Mouse (Mus musculus): ENCODE measurements around the gene Fam83e. TPM values are rescaled to one million over a fixed set of nuclear protein-coding genes. Genes with fewer than 3 reads are reported as not detected.

Fam83e gene
- total and polyA plus RNA-seq, 3 experiments: 0.43 to 1.0 TPM; not detected in 1

- peak overlapping the region in 1 of 2 experiments; percentile 5; a peak in 1 of 4 replicates for H3K4me3 ChIP-seq (ENCODE audit: control insufficient read depth in 1 of 2, insufficient read depth in 1 of 2, low read depth in 2 of 2, low read length in 2 of 2)
- H3K9ac ChIP-seq (ENCODE audit: control insufficient read depth, low read depth, low read length, poor library complexity, severe bottlenecking): no peak overlapping the region
- H3K79me2 ChIP-seq (ENCODE audit: control insufficient read depth, insufficient read depth, low read length, poor library complexity): no peaks in the 10 kb centered on the region
- peaks cover 0 to 16% of the 10 kb centered on the region in 2 experiments; a peak in 2 of 4 replicates for H3K4me1 ChIP-seq (ENCODE audit: control insufficient read depth in 1 of 2, insufficient read depth in 2 of 2, low read length in 2 of 2)
- H3K36me3 ChIP-seq (ENCODE audit: control insufficient read depth in 1 of 2, insufficient read depth in 2 of 2, low read length in 2 of 2): peaks cover 0 to 8% of the 10 kb centered on the region in 2 experiments; a peak in 1 of 4 replicates
- H3K27me3 ChIP-seq (ENCODE audit: control insufficient read depth in 1 of 2, insufficient read depth in 2 of 2, low read length in 2 of 2): no peaks in the 10 kb centered on the region
- DNase-seq (ENCODE audit: low read depth, low spot score): peak; percentile 47
- no peaks in the 10 kb centered on the region for H3K9me3 ChIP-seq (replicated peaks; ENCODE audit: insufficient read depth, low read length)
- no peak overlapping the region for H3K27ac ChIP-seq (ENCODE audit: control insufficient read depth, low read depth, low read length)
- TF ChIP-seq TCF12 (IDR thresholded peaks at IDR 0.05; ENCODE audit: low read depth, low read length) (no peak), MXI1 (IDR thresholded peaks at IDR 0.05; ENCODE audit: low read depth, low read length) (no peak), ZNF384 (IDR thresholded peaks at IDR 0.05; ENCODE audit: low read depth, low read length) (no peak), ZC3H11A (IDR thresholded peaks at IDR 0.05; ENCODE audit: low read depth, low read length) (peak; percentile 23; the same call in 1 of the 2 replicates), TAL1 (IDR thresholded peaks at IDR 0.05; ENCODE audit: low read length) (no peak), NRF1 (IDR thresholded peaks at IDR 0.05; ENCODE audit: insufficient read depth, low read depth, low read length, poor library complexity, severe bottlenecking) (no peak), E2F4 (IDR thresholded peaks at IDR 0.05; ENCODE audit: borderline replicate concordance, low read depth, low read length) (no peak), SMC3 (IDR thresholded peaks at IDR 0.05; ENCODE audit: low read depth, low read length) (peak; percentile 31), POLR2A (IDR thresholded peaks at IDR 0.05; ENCODE audit: control insufficient read depth in 1 of 2, insufficient read depth in 1 of 2, low read depth in 1 of 2, low read length in 2 of 2, poor library complexity in 1 of 2) (no peak), MAFK (IDR thresholded peaks at IDR 0.05; ENCODE audit: borderline replicate concordance, low read depth, low read length) (no peak), MEF2A (IDR thresholded peaks at IDR 0.05; ENCODE audit: extremely low read depth, insufficient replicate concordance, low read depth, low read length, poor library complexity, severe bottlenecking) (no peak), JUND (IDR thresholded peaks at IDR 0.05; ENCODE audit: low read depth, low read length) (no peak), ZMIZ1 (IDR thresholded peaks at IDR 0.05; ENCODE audit: low read depth, low read length) (no peak), POLR2AphosphoS5 (IDR thresholded peaks at IDR 0.05; ENCODE audit: borderline replicate concordance, low read depth, low read length) (no peak), CHD2 (IDR thresholded peaks at IDR 0.05; ENCODE audit: low read length) (no peak), MAX (IDR thresholded peaks at IDR 0.05; ENCODE audit: low read length) (no peak), CTCF (IDR thresholded peaks at IDR 0.05 in 2 of 3, conservative IDR thresholded peaks at IDR 0.05 in 1 of 3; ENCODE audit: control insufficient read depth in 1 of 3, insufficient read depth in 1 of 3, low read depth in 2 of 3, low read length in 3 of 3, poor library complexity in 1 of 3, severe bottlenecking in 1 of 3) (peak; percentile 6 to 41 (median 35); a peak in 3 of 6 replicates), SIN3A (IDR thresholded peaks at IDR 0.05; ENCODE audit: low read length) (no peak), BHLHE40 (IDR thresholded peaks at IDR 0.05; ENCODE audit: borderline replicate concordance, low read depth, low read length) (no peak), GABPA (IDR thresholded peaks at IDR 0.05; ENCODE audit: low read depth, low read length) (no peak), USF2 (IDR thresholded peaks at IDR 0.05; ENCODE audit: borderline replicate concordance in 1 of 2, insufficient read depth in 1 of 2, low read depth in 1 of 2, low read length in 2 of 2) (no peak), TBP (IDR thresholded peaks at IDR 0.05; ENCODE audit: low read depth, low read length) (no peak), MYB (IDR thresholded peaks at IDR 0.05; ENCODE audit: low read depth, low read length) (no peak), RCOR1 (IDR thresholded peaks at IDR 0.05; ENCODE audit: low read depth, low read length) (no peak), USF1 (IDR thresholded peaks at IDR 0.05; ENCODE audit: low read depth, low read length) (no peak), HCFC1 (IDR thresholded peaks at IDR 0.05; ENCODE audit: low read depth, low read length) (no peak), ETS1 (IDR thresholded peaks at IDR 0.05; ENCODE audit: low read depth, low read length) (peak; percentile 15; the same call in 1 of the 2 replicates), RAD21 (IDR thresholded peaks at IDR 0.05; ENCODE audit: low read depth, low read length) (peak; percentile 2; the same call in 1 of the 2 replicates), POLR2AphosphoS2 (IDR thresholded peaks at IDR 0.05; ENCODE audit: low read length) (no peak), MAZ (IDR thresholded peaks at IDR 0.05; ENCODE audit: low read depth, low read length) (no peak), GATA1 (IDR thresholded peaks at IDR 0.05; ENCODE audit: low read depth, low read length) (no peak), EP300 (IDR thresholded peaks at IDR 0.05; ENCODE audit: low read depth in 1 of 2, low read length in 2 of 2) (no peak), NELFE (IDR thresholded peaks at IDR 0.05; ENCODE audit: low read depth, low read length) (no peak), ELF1 (IDR thresholded peaks at IDR 0.05; ENCODE audit: low read depth, low read length) (no peak), MYC (IDR thresholded peaks at IDR 0.05; ENCODE audit: low read depth, low read length) (0 out of 2 replicates have a peak, but pooled peaks have one; percentile 14), KAT2A (conservative IDR thresholded peaks at IDR 0.05; ENCODE audit: low read depth, low read length) (no peak), UBTF (IDR thresholded peaks at IDR 0.05; ENCODE audit: borderline replicate concordance, insufficient read depth, low read depth, low read length) (no peak), CHD1 (IDR thresholded peaks at IDR 0.05; ENCODE audit: low read depth, low read length) (no peak)
Measured at GRCm38 (mm10) chr7:45742338-45742737, 21.3 kb downstream of the Fam83e start.

Data from MEL (cell line).